Comparison of ENCODE assay signal across 16 mouse cellular contexts in genomic region chr8:102774594-102774993, GRCm38 (mm10).
"Had no signal": no experiment of that assay in that cellular context is flagged by ENCODE, and none has a peak within 500 bp of the region (broad histone marks: within the 10 kb centered on the region; RNA-seq: fewer than 3 reads in every experiment).

No protein-coding gene starts in this region.

- H3K4me3 ChIP-seq: liver, embryonic 13.5 days; liver, embryonic 15.5 days; megakaryocyte, embryonic 14.5 days; midbrain, embryonic 12.5 days; neural tube, embryonic 12.5 days; stomach, embryonic 15.5 days had no signal

- H3K36me3 ChIP-seq: liver, embryonic 13.5 days; liver, embryonic 15.5 days had no signal

- H3K27ac ChIP-seq: liver, embryonic 13.5 days; liver, embryonic 15.5 days; macrophage; midbrain, embryonic 12.5 days; neural tube, embryonic 12.5 days; stomach, embryonic 15.5 days; stomach, postnatal 0 days had no signal

- H3K9ac ChIP-seq: liver, embryonic 13.5 days; liver, embryonic 15.5 days; liver, postnatal 0 days; midbrain, embryonic 12.5 days; neural tube, embryonic 12.5 days; stomach, embryonic 15.5 days had no signal

- H3K9me3 ChIP-seq: liver, embryonic 13.5 days; liver, embryonic 15.5 days; megakaryocyte, embryonic 14.5 days; midbrain, embryonic 12.5 days; neural tube, embryonic 12.5 days; stomach, embryonic 15.5 days had no signal

- H3K27me3 ChIP-seq: liver, embryonic 13.5 days; liver, embryonic 15.5 days; megakaryocyte, embryonic 14.5 days; neural tube, embryonic 12.5 days; stomach, embryonic 15.5 days had no signal

- DNase-seq: liver; liver, embryonic 13.5 days; liver, postnatal 0 days; midbrain, embryonic 14.5 days; right cerebral cortex, postnatal 14 days; thymus, adult 2 months; thymus, postnatal 25 days; thymus, postnatal 4 days had no signal

- H3K4me1 ChIP-seq: liver, embryonic 13.5 days; liver, embryonic 15.5 days; megakaryocyte, embryonic 14.5 days had no signal

- H3K4me2 ChIP-seq: liver, embryonic 11.5 days; liver, embryonic 13.5 days; liver, embryonic 15.5 days; midbrain, embryonic 12.5 days; neural tube, embryonic 12.5 days; stomach, embryonic 15.5 days had no signal

- ATAC-seq: liver, postnatal 0 days had no signal
